Comparison of ENCODE assay signal across 16 mouse cellular contexts in the genomic region with DNA sequence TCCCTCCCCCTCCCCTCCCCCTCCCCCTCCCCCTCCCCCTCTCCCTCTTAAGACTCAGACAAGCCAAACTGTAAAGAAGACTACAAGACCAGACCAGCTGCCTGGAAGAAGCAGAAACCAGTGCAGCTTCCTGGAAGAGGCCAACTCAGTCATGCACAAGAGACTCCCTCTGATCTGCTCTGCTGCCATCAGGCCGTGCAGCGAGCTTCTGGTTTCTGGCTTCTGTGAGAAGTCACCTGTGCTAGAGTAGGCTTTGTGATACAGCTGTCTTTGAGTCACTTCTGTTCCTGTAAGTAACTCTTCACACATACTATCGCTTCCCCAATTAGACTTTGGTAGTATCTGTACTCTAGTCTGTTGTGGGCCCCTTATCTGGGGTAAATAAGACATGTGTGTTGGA.
"Had no signal": no experiment of that assay in that cellular context is flagged by ENCODE, and none has a peak within 500 bp of the region (broad histone marks: within the 10 kb centered on the region; RNA-seq: fewer than 3 reads in every experiment).

No protein-coding gene starts in this region.

- DNase-seq: liver, postnatal 0 days; lung, adult 2 months; lung, postnatal 14 days; lung, postnatal 36 days; right cerebral cortex, postnatal 14 days; thymus, adult 18-20 months; thymus, postnatal 25 days; thymus, postnatal 4 days had no signal

- H3K4me1 ChIP-seq: lung, embryonic 15.5 days; megakaryocyte, embryonic 14.5 days; midbrain, embryonic 13.5 days; midbrain, embryonic 15.5 days; neural tube, embryonic 12.5 days had no signal

- H3K9me3 ChIP-seq: lung, embryonic 15.5 days; megakaryocyte, embryonic 14.5 days; midbrain, embryonic 13.5 days; midbrain, embryonic 15.5 days; neural tube, embryonic 12.5 days had no signal

- H3K4me2 ChIP-seq: lung, embryonic 15.5 days; midbrain, embryonic 11.5 days; midbrain, embryonic 13.5 days; midbrain, embryonic 15.5 days; neural tube, embryonic 12.5 days had no signal

- H3K4me3 ChIP-seq: lung, embryonic 15.5 days; megakaryocyte, embryonic 14.5 days; midbrain, embryonic 13.5 days; midbrain, embryonic 15.5 days; neural tube, embryonic 12.5 days had no signal

- H3K9ac ChIP-seq: liver, postnatal 0 days; lung, embryonic 15.5 days; midbrain, embryonic 13.5 days; midbrain, embryonic 15.5 days; neural tube, embryonic 12.5 days had no signal

- ATAC-seq: liver, postnatal 0 days; lung, postnatal 0 days; midbrain, embryonic 13.5 days; midbrain, embryonic 15.5 days had no signal

- H3K27me3 ChIP-seq: lung, embryonic 15.5 days; megakaryocyte, embryonic 14.5 days; midbrain, embryonic 13.5 days; midbrain, embryonic 15.5 days; neural tube, embryonic 12.5 days had no signal

- H3K27ac ChIP-seq: lung, embryonic 15.5 days; macrophage; midbrain, embryonic 13.5 days; midbrain, embryonic 15.5 days; neural tube, embryonic 12.5 days had no signal

- H3K36me3 ChIP-seq: lung, embryonic 15.5 days; midbrain, embryonic 13.5 days; midbrain, embryonic 15.5 days; neural tube, embryonic 12.5 days had no signal
